Mouse (Mus musculus) retina, adult 2 months (tissue): ENCODE data around the gene Pla2g16.

Source experiments
- DNase-seq: peaks from one replicate; pipeline ENCODE4 v3.0.0-alpha.2; 2012; ENCODE audit warnings: low read depth, low spot score

Gene Pla2g16

DNA sequence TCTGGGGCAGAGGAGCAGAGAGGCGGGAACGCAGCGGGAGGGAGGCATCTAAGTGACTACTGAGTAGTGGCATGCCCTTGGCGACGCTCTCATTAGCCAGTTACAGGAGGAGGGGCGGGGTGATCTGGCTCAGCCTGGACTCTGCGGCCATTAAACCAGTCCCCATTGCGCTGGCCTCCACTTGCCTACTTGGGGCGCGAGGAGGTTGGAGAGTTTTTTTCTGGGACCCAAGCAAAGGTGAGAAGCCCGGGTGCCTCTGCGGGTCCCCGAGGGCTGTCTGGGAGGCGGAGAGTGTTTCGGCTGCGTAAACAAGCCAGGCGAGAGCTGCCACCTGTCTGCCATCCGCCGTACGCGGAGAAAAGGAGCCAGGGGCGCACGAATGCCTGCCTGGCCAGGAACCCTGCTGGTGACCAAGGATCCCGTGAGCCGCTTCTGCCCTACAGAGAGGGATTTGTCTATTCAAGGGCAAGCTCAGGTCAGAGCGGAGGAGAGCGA, at the start of gene Pla2g16:
Gene Pla2g16 (plus strand): TSS at position 132 of the 495 bp plus-strand sequence.
- no peak for DNase-seq

DNA sequence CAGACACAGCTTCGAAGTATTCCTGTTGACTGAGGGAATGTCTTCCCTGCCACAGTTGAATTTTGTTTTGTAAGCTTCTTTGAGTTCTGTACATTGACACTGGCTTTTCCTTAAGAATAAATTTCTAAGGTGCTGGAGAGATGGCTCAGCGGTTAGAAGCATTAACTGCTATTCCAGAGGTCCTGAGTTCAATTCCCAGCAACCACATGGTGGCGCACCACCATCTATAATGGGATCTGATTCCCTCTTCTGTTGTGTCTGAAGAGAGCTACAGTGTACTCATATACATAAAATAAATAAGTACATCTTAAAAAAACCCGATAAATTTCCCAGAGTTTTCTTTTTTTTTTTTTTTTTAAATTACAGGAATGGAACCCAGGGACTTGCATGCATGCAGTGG, 49.2 kb upstream of the Pla2g16 start:
- DNase-seq = no peak

- DNase-seq = no peak
Measured at GRCm38 (mm10) chr19:7516437-7516836, 40.8 kb upstream of the Pla2g16 start.

DNA sequence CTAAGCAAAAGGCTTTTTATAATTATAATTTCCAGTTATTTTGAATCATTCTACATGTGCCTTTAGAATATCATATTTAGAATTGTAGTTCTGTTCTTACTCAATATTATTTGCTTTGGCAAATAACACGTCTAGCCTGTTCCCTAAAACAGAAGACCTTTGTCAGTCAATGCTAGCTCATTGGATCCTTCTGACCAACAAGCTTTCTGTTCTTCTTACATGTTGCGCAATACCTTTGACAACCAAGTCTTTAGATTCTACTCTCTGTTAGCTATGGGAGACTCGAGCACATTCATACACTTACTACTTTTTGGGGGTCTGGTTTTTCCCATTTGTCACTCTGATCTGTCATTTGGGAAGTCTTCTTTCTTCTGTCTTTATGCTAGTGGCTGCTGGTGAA, 35.6 kb upstream of the Pla2g16 start:
- DNase-seq = no peak

DNA sequence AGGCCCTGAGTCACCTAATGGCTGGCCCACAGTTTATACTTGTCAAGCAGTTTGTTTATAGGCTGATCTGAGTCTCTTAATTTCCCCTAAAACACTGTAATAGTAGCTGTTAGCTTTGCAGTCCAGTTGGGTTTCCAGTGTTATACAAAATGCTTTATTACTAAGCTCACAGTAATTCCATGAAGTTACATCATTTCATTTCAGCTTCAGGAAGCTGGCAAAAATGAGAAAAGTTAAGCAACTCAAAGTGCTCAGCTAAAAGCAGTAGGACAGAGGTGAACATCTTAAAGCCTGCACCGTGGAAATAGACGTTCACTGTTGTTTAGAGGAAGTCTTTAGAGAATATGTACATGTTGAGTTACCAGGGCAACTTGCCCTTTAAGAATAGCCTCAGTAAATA, 34.4 kb upstream of the Pla2g16 start:
- no peak for DNase-seq

- DNase-seq = no peak
Measured at GRCm38 (mm10) chr19:7523292-7523691, 34.0 kb upstream of the Pla2g16 start.

- DNase-seq = no peak
Measured at GRCm38 (mm10) chr19:7523781-7524180, 33.5 kb upstream of the Pla2g16 start.

DNA sequence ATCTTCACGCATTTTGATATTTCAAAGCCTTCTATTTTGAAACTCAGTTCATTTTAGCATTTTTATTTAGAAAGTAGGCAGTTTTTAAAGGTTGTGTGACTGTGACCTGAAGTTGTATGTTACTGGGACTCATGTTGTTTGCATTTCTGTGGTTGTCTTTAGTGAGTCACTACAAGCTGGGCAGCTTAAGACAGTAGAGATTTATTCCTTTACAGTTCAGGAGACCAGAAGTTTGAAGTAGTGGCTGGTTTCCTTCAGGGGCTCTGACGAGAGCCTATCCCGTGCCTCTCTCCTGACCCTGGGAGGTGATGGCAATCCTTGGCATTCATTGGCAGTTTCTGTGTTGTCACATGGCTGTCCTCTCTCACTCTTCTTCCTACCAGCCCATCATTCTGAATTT, 32.4 kb upstream of the Pla2g16 start:
- DNase-seq = no peak

DNA sequence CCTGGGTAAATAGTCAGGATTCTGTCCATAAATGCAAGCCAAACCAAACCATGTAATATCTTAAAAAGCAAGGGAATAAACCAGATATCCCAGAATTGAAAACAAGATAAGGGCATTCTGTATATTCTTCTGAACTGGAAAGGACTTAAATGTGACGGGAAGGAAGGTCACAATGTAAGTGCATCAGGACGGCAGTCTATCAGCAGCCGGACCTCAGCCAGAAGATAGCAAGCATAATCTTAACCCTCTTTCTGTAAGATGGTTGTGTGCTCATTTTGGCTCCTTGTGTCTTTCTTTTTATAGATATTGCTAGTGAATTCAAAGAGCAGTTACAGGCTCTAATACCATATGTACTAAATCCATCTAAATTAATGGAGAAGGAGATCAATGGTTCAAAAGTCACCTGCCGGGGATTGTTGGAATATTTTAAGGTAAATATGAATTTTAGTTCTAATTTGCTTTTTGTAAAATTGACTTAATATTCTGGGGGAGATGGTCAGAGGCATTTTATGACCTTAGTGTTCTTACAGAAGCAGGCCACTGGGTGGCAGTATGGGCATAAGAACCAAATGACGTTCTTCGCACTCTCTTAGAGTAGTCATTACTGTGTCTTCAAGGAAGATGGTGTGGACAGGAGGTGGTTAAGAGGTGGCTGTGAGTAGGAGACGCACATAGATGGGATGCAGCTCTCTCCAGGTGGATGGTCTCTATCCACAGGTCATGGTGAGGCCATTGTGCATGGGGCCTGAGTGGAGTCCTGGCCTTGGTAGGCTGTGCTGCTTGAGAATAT, 28.4 kb upstream of the Pla2g16 start:
- peak; percentile 23 for DNase-seq

DNA sequence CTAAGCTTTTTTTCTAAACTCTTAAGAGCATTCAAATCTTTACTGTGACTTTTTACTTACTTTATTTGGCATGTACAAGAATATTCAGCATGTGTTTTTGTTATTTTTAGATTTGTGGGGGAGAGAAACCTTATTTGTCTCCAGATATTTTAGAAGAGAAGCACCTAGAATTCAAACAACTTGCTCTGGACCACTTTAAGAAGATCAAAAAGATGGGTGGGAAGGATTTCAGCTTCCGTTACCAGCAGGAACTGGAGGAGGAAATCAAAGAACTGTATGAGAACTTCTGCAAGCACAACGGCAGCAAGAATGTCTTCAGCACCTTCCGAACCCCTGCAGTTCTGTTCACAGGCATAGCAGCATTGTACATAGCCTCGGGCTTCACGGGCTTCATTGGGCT, 25.4 kb upstream of the Pla2g16 start:
- DNase-seq = no peak

DNA sequence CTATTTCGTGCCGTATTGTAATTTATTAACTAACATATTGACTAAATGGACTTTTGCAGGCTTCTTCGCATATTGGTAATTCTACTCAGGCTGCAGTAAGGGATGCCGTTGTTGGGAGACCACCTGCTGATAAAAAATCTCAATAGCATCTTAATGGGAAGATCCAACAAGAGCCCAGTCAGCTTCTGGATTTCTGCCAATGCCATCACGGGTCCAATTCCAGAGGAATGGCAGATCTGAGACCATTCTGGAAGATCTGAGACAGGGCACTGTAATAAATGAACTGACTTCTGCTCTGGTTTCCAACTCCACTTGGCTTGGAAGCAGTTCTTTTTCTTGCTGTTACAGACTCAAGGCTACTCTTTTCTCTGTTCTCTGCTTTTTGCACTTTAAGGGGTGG, 23.4 kb upstream of the Pla2g16 start:
- DNase-seq = no peak

- DNase-seq = no peak
Measured at GRCm38 (mm10) chr19:7548924-7549323, 8.3 kb upstream of the Pla2g16 start.

GRCm38 (mm10) chr19:7551550-7552300, 5.5 kb upstream of the Pla2g16 start:
- no peak for DNase-seq

DNA sequence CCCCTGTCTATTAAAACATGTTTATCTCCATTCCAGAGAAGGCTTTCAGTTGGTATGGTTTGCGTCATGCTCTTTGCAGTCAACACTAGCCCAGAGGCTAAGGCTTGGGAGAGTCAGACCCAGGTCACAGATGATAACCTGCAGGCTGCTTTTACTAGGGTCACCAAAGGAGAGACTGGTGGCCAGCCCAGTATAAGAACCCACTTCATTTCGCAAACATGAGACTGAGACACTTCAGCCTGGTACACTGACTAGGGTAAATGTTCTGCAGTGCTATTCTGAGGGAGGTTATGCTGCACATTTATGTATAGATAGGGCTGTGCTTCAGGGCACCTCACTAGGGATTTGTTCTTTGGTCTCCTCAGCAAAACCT, 5.0 kb upstream of the Pla2g16 start:
- no peak for DNase-seq

GRCm38 (mm10) chr19:7553441-7553840, 3.8 kb upstream of the Pla2g16 start:
- DNase-seq = no peak

DNA sequence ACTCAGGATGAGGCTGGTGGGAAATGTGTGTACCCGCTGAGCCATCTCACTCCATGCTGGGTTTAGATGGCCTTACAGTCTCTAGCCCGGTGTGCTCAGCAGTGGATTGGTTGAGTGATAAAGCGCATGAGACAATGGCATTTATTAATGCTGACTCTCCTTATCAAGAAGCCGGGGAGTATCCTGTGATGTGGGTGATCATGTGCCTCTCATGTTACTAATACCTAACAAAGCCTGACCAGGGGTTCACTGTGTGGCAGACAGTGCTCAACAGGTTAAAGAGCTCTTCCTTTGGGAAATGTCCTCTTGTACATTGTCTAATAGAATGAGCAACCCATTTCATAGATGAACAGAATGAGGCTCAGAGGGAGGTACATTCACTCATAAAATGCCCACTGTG, 2.4 kb upstream of the Pla2g16 start:
- no peak for DNase-seq

DNA sequence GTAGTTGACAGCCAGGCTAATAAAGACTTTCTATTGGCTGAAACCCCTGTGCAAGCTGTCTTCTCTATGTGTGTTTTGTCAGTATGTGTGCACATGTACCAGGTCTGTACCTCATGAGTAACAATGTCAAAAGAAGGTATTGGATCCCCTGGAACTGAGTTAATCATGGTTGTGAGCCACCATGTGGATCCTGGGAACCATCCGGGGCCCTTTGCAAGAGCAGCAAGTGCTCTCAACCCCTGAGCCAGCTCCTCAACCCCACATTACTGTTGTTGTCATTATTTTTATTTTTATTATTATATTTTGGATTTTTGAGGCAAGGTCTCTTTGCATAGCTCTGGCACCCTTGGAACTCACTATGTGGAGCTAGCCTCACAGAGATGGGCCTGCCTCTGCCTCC, 618 bp upstream of the Pla2g16 start:
- DNase-seq = no peak

- no peak for DNase-seq
Measured at GRCm38 (mm10) chr19:7557844-7558243, 585 bp downstream of the Pla2g16 start.

DNA sequence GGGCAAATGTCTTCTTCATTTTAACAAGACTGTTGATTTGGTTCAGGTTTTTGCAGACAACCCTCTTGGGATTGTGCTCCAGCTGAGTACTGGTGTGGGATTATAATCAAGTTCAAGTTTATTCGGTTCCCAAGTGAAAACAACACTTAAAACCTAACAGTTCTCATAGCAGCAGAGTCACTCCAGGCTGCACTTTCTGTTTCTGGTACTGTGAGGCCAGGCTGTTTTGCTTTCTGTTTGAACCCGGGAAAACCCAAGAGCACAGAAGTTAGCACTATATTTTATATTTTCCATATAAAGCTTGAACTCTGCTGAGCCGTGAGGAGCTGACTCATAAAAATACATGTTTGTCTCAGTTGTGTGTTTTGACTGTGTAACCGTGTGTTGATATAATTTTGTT, 1.4 kb downstream of the Pla2g16 start:
- no peak for DNase-seq

DNA sequence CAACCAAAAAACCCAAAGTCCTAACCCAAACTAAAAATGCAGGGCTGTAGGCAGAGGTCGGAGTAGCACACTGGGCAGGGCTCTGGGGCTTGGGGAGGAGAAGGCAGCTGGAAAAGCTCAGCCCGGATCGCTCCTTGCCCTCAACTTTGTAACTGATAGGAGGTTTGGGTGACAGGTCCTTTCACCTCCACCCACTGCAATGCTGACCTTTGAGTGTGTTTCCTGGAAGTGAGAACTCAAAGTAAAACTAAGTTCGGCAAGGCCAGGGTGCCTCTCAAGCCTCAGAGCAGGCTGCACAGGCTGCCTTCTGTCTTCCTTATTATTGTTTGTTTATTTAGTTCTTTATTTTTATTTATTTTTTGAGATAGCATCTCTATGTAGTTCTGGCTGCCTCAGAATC, 2.7 kb downstream of the Pla2g16 start:
- DNase-seq = no peak

DNA sequence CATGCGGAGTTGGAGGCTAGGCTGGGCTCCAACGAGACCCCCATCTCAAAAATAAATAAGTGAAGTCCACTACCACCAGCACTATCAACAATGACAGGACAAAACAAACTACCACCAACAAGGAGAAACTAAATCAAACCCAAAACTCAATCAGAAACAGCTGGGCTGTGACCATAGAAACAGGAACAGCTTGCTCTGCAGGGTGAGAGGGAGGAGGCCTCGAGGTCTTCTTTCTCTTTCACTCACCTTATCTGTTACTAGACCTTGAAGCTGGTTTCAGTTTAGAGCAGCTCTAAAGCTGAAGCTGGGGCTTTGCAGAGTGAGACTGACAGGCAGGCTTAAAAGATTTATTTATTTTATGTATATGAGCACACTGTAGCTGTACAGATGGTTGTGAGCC, 4.2 kb downstream of the Pla2g16 start:
- DNase-seq = no peak

GRCm38 (mm10) chr19:7562601-7563129, 5.4 kb downstream of the Pla2g16 start:
- no peak for DNase-seq

GRCm38 (mm10) chr19:7563676-7564075, 6.4 kb downstream of the Pla2g16 start:
- DNase-seq = no peak
